In the genomic region with DNA sequence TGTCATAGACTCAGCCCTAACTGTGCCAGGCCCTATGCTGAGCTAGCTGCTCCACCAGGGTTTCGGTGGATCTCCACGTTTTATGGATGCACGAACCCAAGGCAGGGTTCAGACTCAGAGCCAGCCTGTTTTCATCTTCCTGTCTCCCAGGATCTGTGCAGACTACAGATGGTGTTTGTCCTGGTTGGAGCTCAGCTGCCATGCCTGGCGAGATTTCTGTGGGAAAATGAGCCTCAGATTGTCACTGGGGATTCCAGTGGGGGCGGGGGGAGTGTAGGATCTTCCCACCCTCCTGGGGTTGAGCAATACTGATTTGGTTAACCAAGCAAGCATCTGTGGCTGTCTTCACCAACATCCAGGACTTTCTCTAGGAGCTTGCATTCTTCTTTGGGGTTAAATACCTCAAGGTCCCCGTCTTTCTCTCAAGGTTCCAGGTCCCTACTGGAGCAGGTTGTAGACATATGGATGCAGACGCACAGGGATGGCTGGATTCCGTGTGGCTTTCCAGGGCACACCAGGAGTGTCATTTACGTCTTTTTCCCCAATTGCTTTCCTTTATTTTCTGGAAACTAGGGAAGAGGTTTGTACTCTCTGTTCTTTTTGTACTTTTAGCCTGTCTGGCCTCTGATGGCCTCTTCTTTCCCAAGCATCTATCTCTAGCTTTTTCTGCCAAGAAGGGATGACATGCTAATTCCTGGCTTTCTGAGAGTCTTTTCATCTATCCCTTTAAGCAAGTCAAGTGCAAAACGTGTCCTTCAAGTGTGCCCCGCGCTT, we compare ENCODE assay signal across 9 mouse cellular contexts. TPM values are rescaled to one million over a fixed set of nuclear protein-coding genes. Genes with fewer than 3 reads are reported as not detected.
A peak's percentile ranks its signal among the peaks of the same experiment; 100 is the strongest.
DNase-seq lines count a peak whose midpoint lies in the region; ATAC-seq and TF ChIP-seq lines count a peak whose summit lies in the region.
"Had no signal": no experiment of that assay in that cellular context is flagged by ENCODE, and none has a peak within 500 bp of the region (broad histone marks: within the 10 kb centered on the region; RNA-seq: fewer than 3 reads in every experiment).

No protein-coding gene starts in this region.

- intact Hi-C loops in gastrocnemius, adult 2 months (cut with DNase I) = no loop called here

- H3K9me3 ChIP-seq in hindbrain, postnatal 0 days (ENCODE audit: low read length) = no peaks in the 10 kb centered on the region
- H3K9me3 ChIP-seq in hindbrain, embryonic 10.5 days = no peaks in the 10 kb centered on the region
- no peaks in the 10 kb centered on the region for H3K9me3 ChIP-seq in neural tube, embryonic 15.5 days (replicated peaks)
- H3K9me3 ChIP-seq: heart, embryonic 15.5 days had no signal

- no peak overlapping the region for H3K9ac ChIP-seq in hindbrain, postnatal 0 days (replicated peaks; ENCODE audit: low read length)
- H3K9ac ChIP-seq in neural tube, embryonic 15.5 days (replicated peaks) = no peak overlapping the region
- H3K9ac ChIP-seq: heart, embryonic 15.5 days had no signal

- no peaks in the 10 kb centered on the region for H3K27me3 ChIP-seq in hindbrain, postnatal 0 days (ENCODE audit: insufficient read depth, low read length)
- H3K27me3 ChIP-seq in hindbrain, embryonic 10.5 days (ENCODE audit: insufficient read depth, poor library complexity, severe bottlenecking) = no peaks in the 10 kb centered on the region
- no peaks in the 10 kb centered on the region for H3K27me3 ChIP-seq in neural tube, embryonic 15.5 days (replicated peaks)
- H3K27me3 ChIP-seq: heart, embryonic 15.5 days had no signal

- ATAC-seq in hindbrain, postnatal 0 days = 0 out of 2 replicates have a peak, but pooled peaks have one; percentile 29
- no peak for ATAC-seq in neural tube, embryonic 15.5 days (ENCODE audit: low FRiP score)

- no peak for DNase-seq in hindbrain, postnatal 0 days (ENCODE audit: low spot score)
- DNase-seq in hindbrain, embryonic 10.5 days (ENCODE audit: low spot score) = no peak
- peak; percentile 58 for DNase-seq in adipocyte (ENCODE audit: low spot score)
- peak; percentile 83 for DNase-seq in gastrocnemius, adult 2 months
- peak; percentile 39 to 70 for DNase-seq in layer of hippocampus, postnatal 14 days (ENCODE audit: low spot score in 2 of 2)
- no peak for DNase-seq in adrenal gland, adult 8-10 months
- DNase-seq in kidney, postnatal 25 days = no peak

- no peak overlapping the region for H3K27ac ChIP-seq in hindbrain, postnatal 0 days
- no peak overlapping the region for H3K27ac ChIP-seq in hindbrain, embryonic 10.5 days
- peak overlapping the region; percentile 80 for H3K27ac ChIP-seq in gastrocnemius, adult 2 months
- H3K27ac ChIP-seq in neural tube, embryonic 15.5 days (replicated peaks) = no peak overlapping the region
- H3K27ac ChIP-seq: heart, embryonic 15.5 days had no signal

- no peak overlapping the region for H3K4me3 ChIP-seq in hindbrain, postnatal 0 days (ENCODE audit: low read length)
- no peak overlapping the region for H3K4me3 ChIP-seq in hindbrain, embryonic 10.5 days
- H3K4me3 ChIP-seq in gastrocnemius, adult 2 months = peak overlapping the region; percentile 55
- H3K4me3 ChIP-seq in neural tube, embryonic 15.5 days (replicated peaks) = no peak overlapping the region
- H3K4me3 ChIP-seq: heart, embryonic 15.5 days had no signal

- no peak overlapping the region for H3K4me2 ChIP-seq in hindbrain, postnatal 0 days (ENCODE audit: low read depth, low read length)
- H3K4me2 ChIP-seq in neural tube, embryonic 15.5 days = no peak overlapping the region
- H3K4me2 ChIP-seq: heart, embryonic 15.5 days had no signal

- TF ChIP-seq CTCF in hindbrain, postnatal 0 days (IDR thresholded peaks at IDR 0.05; ENCODE audit: low read depth) = no peak
- TF ChIP-seq CTCF in gastrocnemius, adult 2 months (IDR thresholded peaks at IDR 0.05) = no peak

- H3K4me1 ChIP-seq in hindbrain, postnatal 0 days (ENCODE audit: insufficient read depth, low read length) = no peaks in the 10 kb centered on the region; the same call in 1 of the 2 replicates
- 0 out of 2 replicates have a peak, but pooled peaks cover 18% of the 10 kb centered on the region for H3K4me1 ChIP-seq in hindbrain, embryonic 10.5 days (replicated peaks)
- peaks cover 4% of the 10 kb centered on the region; the same call in 1 of the 2 replicates for H3K4me1 ChIP-seq in neural tube, embryonic 15.5 days

- H3K36me3 ChIP-seq in hindbrain, postnatal 0 days (ENCODE audit: insufficient read depth, low read length) = no peaks in the 10 kb centered on the region
- no peaks in the 10 kb centered on the region for H3K36me3 ChIP-seq in hindbrain, embryonic 10.5 days
- no peaks in the 10 kb centered on the region for H3K36me3 ChIP-seq in neural tube, embryonic 15.5 days
- H3K36me3 ChIP-seq: heart, embryonic 15.5 days had no signal

- WGBS in hindbrain, postnatal 0 days = 63% methylated on average over 12 of the region's 12 CpGs
- 80% methylated on average over 12 of the region's 12 CpGs for WGBS in hindbrain, embryonic 10.5 days
- WGBS in neural tube, embryonic 15.5 days = 78% methylated on average over 12 of the region's 12 CpGs

RNA-seq across cellular contexts. Expression of a gene that starts 22.2 kb away (rescaled TPM):
- 5.0 and 6.6 TPM in 2 replicates for total RNA-seq in hindbrain, postnatal 0 days (2014; rRNA removed)
- 1.4 and 1.7 TPM in 2 replicates for polyA plus RNA-seq in hindbrain, postnatal 0 days (2015; fragmentation: Nextera tagmentation; extraction: Ambion mirVana)
- polyA plus RNA-seq in hindbrain, embryonic 10.5 days (2016; fragmentation: Nextera tagmentation; extraction: Ambion mirVana) = 4.8 and 5.0 TPM in 2 replicates
- 10 to 100 TPM in 1 of 2 experiments, 1 to 10 TPM in 1; 8.9 to 11.0 TPM for total RNA-seq in gastrocnemius, adult 2 months (2021)
- 1 to 10 TPM; 8.9 to 9.2 TPM for total RNA-seq in layer of hippocampus, postnatal 14 days (2021)
- polyA plus RNA-seq in neural tube, embryonic 15.5 days (2015; fragmentation: Nextera tagmentation; extraction: Ambion mirVana) = 3.6 and 6.0 TPM in 2 replicates
- 10 to 100 TPM in 2 of 4 experiments, 1 to 10 TPM in 2; 9.4 to 15.9 (median 12.6) TPM for total RNA-seq in adrenal gland, adult 8-10 months (2022)

Comparison
In these comparisons a context has a peak if more than half of its experiments do, and no peak if none do; other contexts are left out.
1. DNase-seq: peak in adipocyte (single experiment), gastrocnemius, adult 2 months (single experiment) and layer of hippocampus, postnatal 14 days (2 of 2); none in hindbrain, postnatal 0 days (single experiment), hindbrain, embryonic 10.5 days (single experiment), adrenal gland, adult 8-10 months (single experiment) and kidney, postnatal 25 days (0 of 2).